Mouse (Mus musculus) MEL-GATA-1-ER (cell line): ENCODE data around the gene AC140267.1.

Source experiments
- DNase-seq: peaks from one replicate; pipeline ENCODE4 v3.0.0-alpha.2; 2012; ENCODE audit warnings: low read depth; ENCODE audit errors: extremely low read depth

AC140267.1 gene

GRCm38 (mm10) chr15:80228071-80228800 lies 7.4 kb upstream of the AC140267.1 start:
- no peak for DNase-seq

GRCm38 (mm10) chr15:80232331-80232730 lies 3.3 kb upstream of the AC140267.1 start:
- no peak for DNase-seq

GRCm38 (mm10) chr15:80233053-80233452 lies 2.6 kb upstream of the AC140267.1 start:
- DNase-seq = no peak

GRCm38 (mm10) chr15:80233733-80234509 lies 1.7 kb upstream of the AC140267.1 start, which contains the start of gene Mief1:
Gene Mief1, plus strand, starts transcription at chr15:80234018.
- DNase-seq = peak; percentile 91

- DNase-seq = no peak
Measured at GRCm38 (mm10) chr15:80248135-80248534, 12.5 kb downstream of the AC140267.1 start.

GRCm38 (mm10) chr15:80248596-80248995 lies 13.0 kb downstream of the AC140267.1 start:
- no peak for DNase-seq

- no peak for DNase-seq
Measured at GRCm38 (mm10) chr15:80249672-80250071, 14.0 kb downstream of the AC140267.1 start.

GRCm38 (mm10) chr15:80250586-80250985 lies 15.0 kb downstream of the AC140267.1 start:
- peak; percentile 65 for DNase-seq

- DNase-seq = no peak
Measured at GRCm38 (mm10) chr15:80253530-80253929, 17.9 kb downstream of the AC140267.1 start.

GRCm38 (mm10) chr15:80254207-80254606 lies 18.6 kb downstream of the AC140267.1 start:
- no peak for DNase-seq

- peak; percentile 99 for DNase-seq
Measured at GRCm38 (mm10) chr15:80254847-80255645, 19.4 kb downstream of the AC140267.1 start, which contains the start of gene Atf4. Gene Atf4, plus strand, starts transcription at chr15:80255184.

GRCm38 (mm10) chr15:80255646-80256121 lies 20.0 kb downstream of the AC140267.1 start:
- DNase-seq = no peak

- DNase-seq = no peak
Measured at GRCm38 (mm10) chr15:80256242-80256641, 20.6 kb downstream of the AC140267.1 start.

GRCm38 (mm10) chr15:80256656-80257601 lies 21.3 kb downstream of the AC140267.1 start:
- no peak for DNase-seq

- no peak for DNase-seq
Measured at GRCm38 (mm10) chr15:80257602-80258239, 22.1 kb downstream of the AC140267.1 start.

GRCm38 (mm10) chr15:80258240-80259170 lies 22.9 kb downstream of the AC140267.1 start:
- no peak for DNase-seq

GRCm38 (mm10) chr15:80259406-80260045 lies 23.9 kb downstream of the AC140267.1 start:
- DNase-seq = no peak

GRCm38 (mm10) chr15:80260677-80261076 lies 25.0 kb downstream of the AC140267.1 start:
- no peak for DNase-seq
